Mouse (Mus musculus) testis, adult 2 months (tissue): ENCODE measurements at regions not wholly inside any gene's neighbourhood (a gene's known extent, or its start where the extent isn't known, plus 50 kb on each side); places are given as distances from the start of the nearest gene placed in this dataset.

Experiments
- H3K27ac ChIP-seq: fragments of 200-500 bp; 2 replicates; pipeline ENCODE4 v1.5.1; 2012; ENCODE audit warnings: low read depth, low read length; ENCODE audit not compliant: control insufficient read depth, insufficient read depth
- H3K27me3 ChIP-seq: fragments of 200-500 bp; 2 replicates; pipeline ENCODE4 v1.6.1; 2012; ENCODE audit warnings: mild to moderate bottlenecking, low read length, moderate library complexity; ENCODE audit not compliant: control insufficient read depth, insufficient read depth
- H3K36me3 ChIP-seq: fragments of 200-500 bp; 2 replicates; pipeline ENCODE4 v1.6.1; 2012; ENCODE audit warnings: mild to moderate bottlenecking, low read length; ENCODE audit not compliant: control insufficient read depth, insufficient read depth
- H3K4me1 ChIP-seq: fragments of 200-500 bp; 2 replicates; pipeline ENCODE4 v1.6.1; 2012; ENCODE audit warnings: low read length; ENCODE audit not compliant: control insufficient read depth, insufficient read depth
- H3K4me3 ChIP-seq: fragments of 200-500 bp; 2 replicates; pipeline ENCODE4 v1.5.1; 2012; ENCODE audit warnings: low read depth, mild to moderate bottlenecking, low read length, moderate library complexity, mixed read lengths; ENCODE audit not compliant: control insufficient read depth
- CTCF ChIP-seq: fragments of 200-500 bp; IDR thresholded peaks from 2 replicates; pipeline ENCODE4 v1.5.1; 2012; ENCODE audit warnings: low read depth, mild to moderate bottlenecking, inconsistent platforms, low read length, moderate library complexity; ENCODE audit not compliant: control insufficient read depth, insufficient read depth, insufficient replicate concordance
- POLR2A ChIP-seq: fragments of 200-500 bp; IDR thresholded peaks from 2 replicates; pipeline ENCODE4 v1.6.1; 2012; ENCODE audit warnings: low read depth, mild to moderate bottlenecking, inconsistent platforms, low read length, moderate library complexity; ENCODE audit not compliant: control insufficient read depth

GRCm38 (mm10) chr9:101329032-101329824, 77.6 kb upstream of the Ppp2r3a start:
- H3K27ac ChIP-seq: no peak overlapping the region
- no peaks in the 10 kb centered on the region for H3K4me1 ChIP-seq
- no peak for TF ChIP-seq CTCF
- no peak for TF ChIP-seq POLR2A
- H3K27me3 ChIP-seq: no peaks in the 10 kb centered on the region
- H3K36me3 ChIP-seq: no peaks in the 10 kb centered on the region
- no peak overlapping the region for H3K4me3 ChIP-seq

- Histone ChIP-seq H3K27ac (no peak overlapping the region), H3K27me3 (no peaks in the 10 kb centered on the region), H3K4me1 (no peaks in the 10 kb centered on the region), H3K4me3 (no peak overlapping the region), H3K36me3 (no peaks in the 10 kb centered on the region)
- TF ChIP-seq CTCF: no peak
- TF ChIP-seq POLR2A: no peak
Measured at GRCm38 (mm10) chr9:101326961-101327360, 75.4 kb upstream of the Ppp2r3a start.

GRCm38 (mm10) chr9:101314036-101314435, 62.4 kb upstream of the Ppp2r3a start:
- TF ChIP-seq CTCF: no peak
- TF ChIP-seq POLR2A: no peak
- Histone ChIP-seq H3K27ac (no peak overlapping the region), H3K4me3 (no peak overlapping the region), H3K36me3 (no peaks in the 10 kb centered on the region), H3K27me3 (no peaks in the 10 kb centered on the region), H3K4me1 (no peaks in the 10 kb centered on the region)

GRCm38 (mm10) chr9:101306408-101306935, 54.9 kb upstream of the Ppp2r3a start:
- H3K27me3 ChIP-seq: no peaks in the 10 kb centered on the region
- no peak overlapping the region for H3K27ac ChIP-seq
- no peak for TF ChIP-seq POLR2A
- H3K36me3 ChIP-seq: no peaks in the 10 kb centered on the region
- no peaks in the 10 kb centered on the region for H3K4me1 ChIP-seq
- H3K4me3 ChIP-seq: no peak overlapping the region

- TF ChIP-seq POLR2A (no peak), CTCF (no peak)
- H3K27me3 ChIP-seq: no peaks in the 10 kb centered on the region
- H3K4me1 ChIP-seq: no peaks in the 10 kb centered on the region
- no peak overlapping the region for H3K4me3 ChIP-seq
- H3K36me3 ChIP-seq: no peaks in the 10 kb centered on the region
- H3K27ac ChIP-seq: no peak overlapping the region
Measured at GRCm38 (mm10) chr9:101305730-101306129, 54.1 kb upstream of the Ppp2r3a start.
